Mouse (Mus musculus): ENCODE measurements around the gene Optc. TPM values are rescaled to one million over a fixed set of nuclear protein-coding genes. Genes with fewer than 3 reads are reported as not detected.
A peak's percentile ranks its signal among the peaks of the same experiment; 100 is the strongest.

Optc gene
- polyA plus RNA-seq (2014; fragmentation: Nextera tagmentation; extraction: Ambion mirVana): 0.82 and 1.3 TPM in 2 replicates

DNA sequence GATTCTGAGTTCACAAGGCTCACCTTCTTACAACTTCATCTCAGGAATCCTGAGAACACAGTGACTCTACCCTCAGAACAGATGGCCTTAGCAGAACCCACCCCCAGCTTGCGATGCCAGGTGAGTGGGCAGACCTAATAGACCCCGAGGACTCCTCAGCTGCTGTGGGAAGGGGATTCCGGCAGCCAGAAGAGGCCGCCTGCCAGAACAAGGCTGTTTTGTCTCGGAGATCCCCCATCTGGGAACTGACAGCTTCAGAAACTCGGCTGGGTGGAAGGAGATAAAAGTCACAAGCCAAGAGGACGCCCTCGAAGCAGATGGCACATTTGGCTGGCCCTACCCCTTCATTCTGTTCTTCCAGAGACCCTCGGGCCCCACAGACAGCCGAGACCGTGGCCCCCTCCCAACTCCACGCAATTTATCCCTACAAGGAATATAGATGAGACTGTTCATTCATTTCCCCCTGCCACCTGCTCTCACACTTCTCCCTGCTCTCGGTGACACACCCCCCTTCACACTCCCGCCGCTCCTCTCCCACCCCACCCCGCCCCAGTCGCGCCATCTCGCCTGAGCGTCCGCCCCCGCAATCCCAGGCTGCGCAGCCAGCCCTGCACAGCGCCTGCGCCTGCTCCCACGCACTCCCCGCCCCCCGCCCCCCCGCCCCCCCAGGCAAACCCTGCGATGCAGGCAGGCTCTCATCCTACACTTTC is at the start of gene Optc:
TSS of gene Optc (minus strand) at position 51 of the 710 bp plus-strand sequence.
- Histone ChIP-seq H3K27ac (replicated peaks; ENCODE audit: low read depth, low read length) (peak within 1 kb of the TSS; percentile 77), H3K4me2 (ENCODE audit: low read depth, low read length) (peak within 1 kb of the TSS; percentile 93), H3K27me3 (replicated peaks; ENCODE audit: control insufficient read depth, insufficient read depth, low read length) (no peaks in the 10 kb centered on the region), H3K36me3 (ENCODE audit: control insufficient read depth, insufficient read depth, low read length) (no peaks in the 10 kb centered on the region), H3K4me3 (ENCODE audit: low read depth, low read length) (peak within 1 kb of the TSS; percentile 46), H3K4me1 (ENCODE audit: control insufficient read depth, insufficient read depth, low read length) (peaks cover 22% of the 10 kb centered on the region), H3K9ac (ENCODE audit: low read depth, low read length) (peak within 1 kb of the TSS; percentile 75), H3K9me3 (ENCODE audit: control insufficient read depth, low read length) (no peaks in the 10 kb centered on the region)
- DNase-seq (ENCODE audit: low spot score): peak; percentile 87
- 4% methylated on average over 21 of the region's 30 CpGs for WGBS
- peak; percentile 80 for ATAC-seq (ENCODE audit: low read depth)

- no peak for DNase-seq (ENCODE audit: low spot score)
- Histone ChIP-seq H3K27me3 (replicated peaks; ENCODE audit: control insufficient read depth, insufficient read depth, low read length) (no peaks in the 10 kb centered on the region), H3K36me3 (ENCODE audit: control insufficient read depth, insufficient read depth, low read length) (no peaks in the 10 kb centered on the region), H3K4me3 (ENCODE audit: low read depth, low read length) (no peak overlapping the region), H3K27ac (replicated peaks; ENCODE audit: low read depth, low read length) (no peak overlapping the region), H3K9me3 (ENCODE audit: control insufficient read depth, low read length) (no peaks in the 10 kb centered on the region), H3K4me1 (ENCODE audit: control insufficient read depth, insufficient read depth, low read length) (no peaks in the 10 kb centered on the region; the same call in 1 of the 2 replicates), H3K9ac (ENCODE audit: low read depth, low read length) (no peak overlapping the region), H3K4me2 (ENCODE audit: low read depth, low read length) (no peak overlapping the region)
- WGBS: 46% methylated on average over 2 of the region's 2 CpGs
- ATAC-seq (ENCODE audit: low read depth): no peak; the same call in 1 of the 2 replicates
Observed at GRCm38 (mm10) chr1:133954009-133954408, 46.2 kb upstream of the Optc start.

- Histone ChIP-seq H3K9ac (ENCODE audit: low read depth, low read length) (no peak overlapping the region), H3K36me3 (ENCODE audit: control insufficient read depth, insufficient read depth, low read length) (no peaks in the 10 kb centered on the region), H3K27ac (replicated peaks; ENCODE audit: low read depth, low read length) (no peak overlapping the region), H3K4me2 (ENCODE audit: low read depth, low read length) (no peak overlapping the region), H3K27me3 (replicated peaks; ENCODE audit: control insufficient read depth, insufficient read depth, low read length) (no peaks in the 10 kb centered on the region), H3K4me1 (ENCODE audit: control insufficient read depth, insufficient read depth, low read length) (no peaks in the 10 kb centered on the region; the same call in 1 of the 2 replicates), H3K4me3 (ENCODE audit: low read depth, low read length) (no peak overlapping the region), H3K9me3 (ENCODE audit: control insufficient read depth, low read length) (no peaks in the 10 kb centered on the region)
- ATAC-seq (ENCODE audit: low read depth): no peak
- WGBS: 48% methylated on average over 9 of the region's 9 CpGs
- DNase-seq (ENCODE audit: low spot score): no peak
Observed at GRCm38 (mm10) chr1:133953261-133953742, 45.5 kb upstream of the Optc start.

- H3K36me3 ChIP-seq (ENCODE audit: control insufficient read depth, insufficient read depth, low read length): no peaks in the 10 kb centered on the region
- no peak overlapping the region for H3K9ac ChIP-seq (ENCODE audit: low read depth, low read length)
- H3K4me2 ChIP-seq (ENCODE audit: low read depth, low read length): no peak overlapping the region
- no peak for DNase-seq (ENCODE audit: low spot score)
- H3K27ac ChIP-seq (replicated peaks; ENCODE audit: low read depth, low read length): no peak overlapping the region
- no peaks in the 10 kb centered on the region; the same call in 1 of the 2 replicates for H3K4me1 ChIP-seq (ENCODE audit: control insufficient read depth, insufficient read depth, low read length)
- no peaks in the 10 kb centered on the region for H3K9me3 ChIP-seq (ENCODE audit: control insufficient read depth, low read length)
- ATAC-seq (ENCODE audit: low read depth): no peak
- H3K4me3 ChIP-seq (ENCODE audit: low read depth, low read length): no peak overlapping the region
- no peaks in the 10 kb centered on the region for H3K27me3 ChIP-seq (replicated peaks; ENCODE audit: control insufficient read depth, insufficient read depth, low read length)
- 61% methylated on average over 6 of the region's 6 CpGs for WGBS
Observed at GRCm38 (mm10) chr1:133951598-133951997, 43.8 kb upstream of the Optc start.

GRCm38 (mm10) chr1:133950061-133950782 is 42.4 kb upstream of the Optc start:
- no peak for ATAC-seq (ENCODE audit: low read depth)
- Histone ChIP-seq H3K4me1 (ENCODE audit: control insufficient read depth, insufficient read depth, low read length) (no peaks in the 10 kb centered on the region; the same call in 1 of the 2 replicates), H3K9ac (ENCODE audit: low read depth, low read length) (no peak overlapping the region), H3K36me3 (ENCODE audit: control insufficient read depth, insufficient read depth, low read length) (no peaks in the 10 kb centered on the region), H3K27me3 (replicated peaks; ENCODE audit: control insufficient read depth, insufficient read depth, low read length) (no peaks in the 10 kb centered on the region), H3K27ac (replicated peaks; ENCODE audit: low read depth, low read length) (no peak overlapping the region), H3K4me2 (ENCODE audit: low read depth, low read length) (no peak overlapping the region), H3K9me3 (ENCODE audit: control insufficient read depth, low read length) (no peaks in the 10 kb centered on the region), H3K4me3 (ENCODE audit: low read depth, low read length) (no peak overlapping the region)
- WGBS: 54% methylated on average over 7 of the region's 7 CpGs
- DNase-seq (ENCODE audit: low spot score): peak; percentile 44

DNA sequence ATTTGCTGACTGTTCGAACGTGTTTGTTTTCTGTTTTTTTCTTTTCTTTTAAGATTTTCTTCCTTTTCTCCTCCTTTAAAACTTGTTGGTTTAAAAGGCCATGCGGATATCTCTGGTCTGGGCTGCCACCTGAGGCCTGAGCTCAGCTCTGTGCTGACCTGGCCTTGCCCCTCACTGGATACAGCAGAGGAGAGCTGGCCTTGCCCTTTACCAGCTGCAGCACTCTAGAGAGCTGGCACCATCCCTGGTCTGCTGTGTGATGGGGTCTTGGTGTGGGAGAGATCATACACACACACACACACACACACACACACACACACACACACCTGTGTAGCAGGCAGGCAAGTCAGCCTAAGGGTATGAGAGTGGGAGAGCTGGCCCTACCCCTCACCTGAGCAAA is 37.3 kb upstream of the Optc start:
- WGBS: 86% methylated on average over 3 of the region's 3 CpGs
- DNase-seq (ENCODE audit: low spot score) (no peak), ATAC-seq (ENCODE audit: low read depth) (no peak)
- H3K9me3 ChIP-seq (ENCODE audit: control insufficient read depth, low read length): peaks cover 13% of the 10 kb centered on the region; the same call in 1 of the 2 replicates
- peaks cover 14% of the 10 kb centered on the region for H3K4me1 ChIP-seq (ENCODE audit: control insufficient read depth, insufficient read depth, low read length)
- H3K27me3 ChIP-seq (replicated peaks; ENCODE audit: control insufficient read depth, insufficient read depth, low read length): no peaks in the 10 kb centered on the region
- H3K9ac ChIP-seq (ENCODE audit: low read depth, low read length): no peak overlapping the region
- no peak overlapping the region for H3K4me2 ChIP-seq (ENCODE audit: low read depth, low read length)
- no peak overlapping the region for H3K27ac ChIP-seq (replicated peaks; ENCODE audit: low read depth, low read length)
- no peaks in the 10 kb centered on the region for H3K36me3 ChIP-seq (ENCODE audit: control insufficient read depth, insufficient read depth, low read length)
- H3K4me3 ChIP-seq (ENCODE audit: low read depth, low read length): no peak overlapping the region

GRCm38 (mm10) chr1:133941904-133942303 is 34.1 kb upstream of the Optc start:
- H3K27ac ChIP-seq (replicated peaks; ENCODE audit: low read depth, low read length): peak overlapping the region; percentile 39
- no peaks in the 10 kb centered on the region for H3K36me3 ChIP-seq (ENCODE audit: control insufficient read depth, insufficient read depth, low read length)
- H3K9ac ChIP-seq (ENCODE audit: low read depth, low read length): no peak overlapping the region
- no peak overlapping the region for H3K4me2 ChIP-seq (ENCODE audit: low read depth, low read length)
- H3K9me3 ChIP-seq (ENCODE audit: control insufficient read depth, low read length): peaks cover 13% of the 10 kb centered on the region; the same call in 1 of the 2 replicates
- peaks cover 14% of the 10 kb centered on the region for H3K4me1 ChIP-seq (ENCODE audit: control insufficient read depth, insufficient read depth, low read length)
- DNase-seq (ENCODE audit: low spot score): peak; percentile 75
- no peaks in the 10 kb centered on the region for H3K27me3 ChIP-seq (replicated peaks; ENCODE audit: control insufficient read depth, insufficient read depth, low read length)
- peak; percentile 59 for ATAC-seq (ENCODE audit: low read depth)
- WGBS: 43% methylated on average over 3 of the region's 3 CpGs
- no peak overlapping the region for H3K4me3 ChIP-seq (ENCODE audit: low read depth, low read length)

GRCm38 (mm10) chr1:133941158-133941860 is 33.5 kb upstream of the Optc start:
- 56% methylated on average over 9 of the region's 11 CpGs for WGBS
- Histone ChIP-seq H3K4me3 (ENCODE audit: low read depth, low read length) (no peak overlapping the region), H3K9me3 (ENCODE audit: control insufficient read depth, low read length) (peaks cover 13% of the 10 kb centered on the region; the same call in 1 of the 2 replicates), H3K9ac (ENCODE audit: low read depth, low read length) (no peak overlapping the region), H3K4me2 (ENCODE audit: low read depth, low read length) (no peak overlapping the region), H3K27me3 (replicated peaks; ENCODE audit: control insufficient read depth, insufficient read depth, low read length) (no peaks in the 10 kb centered on the region), H3K36me3 (ENCODE audit: control insufficient read depth, insufficient read depth, low read length) (no peaks in the 10 kb centered on the region), H3K4me1 (ENCODE audit: control insufficient read depth, insufficient read depth, low read length) (peaks cover 14% of the 10 kb centered on the region), H3K27ac (replicated peaks; ENCODE audit: low read depth, low read length) (peak overlapping the region; percentile 39)
- DNase-seq (ENCODE audit: low spot score): peak; percentile 72
- ATAC-seq (ENCODE audit: low read depth): peak; percentile 70
